Mouse (Mus musculus): ENCODE results near the gene 9430038I01Rik. TPM values are rescaled to one million over a fixed set of nuclear protein-coding genes. Genes with fewer than 3 reads are reported as not detected.

The 9430038I01Rik gene
- polyA plus RNA-seq, 1 experiment from 2014 or later, result 23.3 TPM

- DNase-seq (ENCODE audit: low spot score), result no peak
- Histone ChIP-seq H3K36me3 (replicated peaks) (no peaks in the 10 kb centered on the region), H3K4me1 (peaks cover 7% of the 10 kb centered on the region), H3K4me3 (no peak overlapping the region), H3K27ac (replicated peaks) (no peak overlapping the region), H3K27me3 (replicated peaks; ENCODE audit: low read depth, poor library complexity, severe bottlenecking) (no peaks in the 10 kb centered on the region), H3K9me3 (no peaks in the 10 kb centered on the region)
- WGBS, result 75% methylated on average over 1 of the region's 1 CpGs
Observed at GRCm38 (mm10) chr7:137407428-137408058, 3.0 kb downstream of the 9430038I01Rik start.

GRCm38 (mm10) chr7:137404146-137404545 lies 6.4 kb downstream of the 9430038I01Rik start:
- Histone ChIP-seq H3K9me3 (0 out of 2 replicates have a peak, but pooled peaks cover 4% of the 10 kb centered on the region), H3K27me3 (replicated peaks; ENCODE audit: low read depth, poor library complexity, severe bottlenecking) (no peaks in the 10 kb centered on the region), H3K36me3 (replicated peaks) (peaks cover 5% of the 10 kb centered on the region; the same call in 1 of the 2 replicates), H3K4me3 (no peak overlapping the region), H3K4me1 (no peaks in the 10 kb centered on the region), H3K27ac (replicated peaks) (no peak overlapping the region)
- no peak for DNase-seq (ENCODE audit: low spot score)
- 78% methylated on average over 2 of the region's 2 CpGs for WGBS

GRCm38 (mm10) chr7:137398973-137399372 lies 11.6 kb downstream of the 9430038I01Rik start:
- Histone ChIP-seq H3K36me3 (replicated peaks) (peaks cover 9% of the 10 kb centered on the region; the same call in 1 of the 2 replicates), H3K9me3 (0 out of 2 replicates have a peak, but pooled peaks cover 4% of the 10 kb centered on the region), H3K27ac (replicated peaks) (no peak overlapping the region), H3K4me1 (no peaks in the 10 kb centered on the region), H3K4me3 (no peak overlapping the region), H3K27me3 (replicated peaks; ENCODE audit: low read depth, poor library complexity, severe bottlenecking) (no peaks in the 10 kb centered on the region)
- WGBS, result 91% methylated on average over 4 of the region's 4 CpGs
- DNase-seq (ENCODE audit: low spot score), result no peak

GRCm38 (mm10) chr7:137397361-137397910 lies 13.1 kb downstream of the 9430038I01Rik start:
- Histone ChIP-seq H3K27ac (replicated peaks) (no peak overlapping the region), H3K9me3 (0 out of 2 replicates have a peak, but pooled peaks cover 4% of the 10 kb centered on the region)
- WGBS, result 95% methylated on average over 8 of the region's 8 CpGs

GRCm38 (mm10) chr7:137395421-137395820 lies 15.1 kb downstream of the 9430038I01Rik start:
- no peak for DNase-seq (ENCODE audit: low spot score)
- H3K4me1 ChIP-seq, result no peaks in the 10 kb centered on the region
- H3K4me3 ChIP-seq, result no peak overlapping the region
- H3K36me3 ChIP-seq (replicated peaks), result 0 out of 2 replicates have a peak, but pooled peaks cover 4% of the 10 kb centered on the region
- no peaks in the 10 kb centered on the region for H3K9me3 ChIP-seq
- 94% methylated on average over 4 of the region's 4 CpGs for WGBS
- no peak overlapping the region for H3K27ac ChIP-seq (replicated peaks)
- H3K27me3 ChIP-seq (replicated peaks; ENCODE audit: low read depth, poor library complexity, severe bottlenecking), result no peaks in the 10 kb centered on the region

More at GRCm38 (mm10) chr7:137397361-137397910, 13.1 kb downstream of the 9430038I01Rik start:
- Histone ChIP-seq H3K27me3 (replicated peaks; ENCODE audit: low read depth, poor library complexity, severe bottlenecking) (no peaks in the 10 kb centered on the region), H3K4me3 (no peak overlapping the region), H3K4me1 (no peaks in the 10 kb centered on the region), H3K36me3 (replicated peaks) (peaks cover 9% of the 10 kb centered on the region; the same call in 1 of the 2 replicates)
- DNase-seq (ENCODE audit: low spot score), result no peak

GRCm38 (mm10) chr7:137387863-137388262 lies 22.7 kb downstream of the 9430038I01Rik start:
- 92% methylated on average over 5 of the region's 5 CpGs for WGBS
- no peaks in the 10 kb centered on the region for H3K27me3 ChIP-seq (replicated peaks; ENCODE audit: low read depth, poor library complexity, severe bottlenecking)
- no peaks in the 10 kb centered on the region for H3K36me3 ChIP-seq (replicated peaks)
- no peak for DNase-seq (ENCODE audit: low spot score)
- no peaks in the 10 kb centered on the region for H3K4me1 ChIP-seq
- no peak overlapping the region for H3K4me3 ChIP-seq
- H3K9me3 ChIP-seq, result no peaks in the 10 kb centered on the region
- H3K27ac ChIP-seq (replicated peaks), result no peak overlapping the region

GRCm38 (mm10) chr7:137374996-137375395 lies 35.6 kb downstream of the 9430038I01Rik start:
- 96% methylated on average over 7 of the region's 7 CpGs for WGBS
- Histone ChIP-seq H3K27ac (replicated peaks) (no peak overlapping the region), H3K4me3 (no peak overlapping the region), H3K36me3 (replicated peaks) (no peaks in the 10 kb centered on the region), H3K27me3 (replicated peaks; ENCODE audit: low read depth, poor library complexity, severe bottlenecking) (no peaks in the 10 kb centered on the region; the same call in 1 of the 2 replicates), H3K9me3 (no peaks in the 10 kb centered on the region), H3K4me1 (no peaks in the 10 kb centered on the region)
- no peak for DNase-seq (ENCODE audit: low spot score)

- Histone ChIP-seq H3K4me1 (no peaks in the 10 kb centered on the region), H3K4me3 (no peak overlapping the region), H3K27ac (replicated peaks) (no peak overlapping the region), H3K36me3 (replicated peaks) (no peaks in the 10 kb centered on the region), H3K9me3 (no peaks in the 10 kb centered on the region), H3K27me3 (replicated peaks; ENCODE audit: low read depth, poor library complexity, severe bottlenecking) (no peaks in the 10 kb centered on the region; the same call in 1 of the 2 replicates)
- no peak for DNase-seq (ENCODE audit: low spot score)
- WGBS, result 72% methylated on average over 4 of the region's 4 CpGs
Observed at GRCm38 (mm10) chr7:137371770-137372169, 38.8 kb downstream of the 9430038I01Rik start.

- no peaks in the 10 kb centered on the region for H3K4me1 ChIP-seq
- no peak overlapping the region for H3K4me3 ChIP-seq
- H3K9me3 ChIP-seq, result no peaks in the 10 kb centered on the region
- 43% methylated on average over 2 of the region's 2 CpGs for WGBS
- H3K27ac ChIP-seq (replicated peaks), result no peak overlapping the region
- no peaks in the 10 kb centered on the region for H3K36me3 ChIP-seq (replicated peaks)
- H3K27me3 ChIP-seq (replicated peaks; ENCODE audit: low read depth, poor library complexity, severe bottlenecking), result no peaks in the 10 kb centered on the region; the same call in 1 of the 2 replicates
- DNase-seq (ENCODE audit: low spot score), result no peak
Observed at GRCm38 (mm10) chr7:137370175-137370574, 40.4 kb downstream of the 9430038I01Rik start.

- Histone ChIP-seq H3K9me3 (no peaks in the 10 kb centered on the region), H3K4me1 (no peaks in the 10 kb centered on the region), H3K4me3 (no peak overlapping the region), H3K27ac (replicated peaks) (no peak overlapping the region), H3K36me3 (replicated peaks) (no peaks in the 10 kb centered on the region), H3K27me3 (replicated peaks; ENCODE audit: low read depth, poor library complexity, severe bottlenecking) (no peaks in the 10 kb centered on the region; the same call in 1 of the 2 replicates)
- DNase-seq (ENCODE audit: low spot score), result no peak
- WGBS, result 81% methylated on average over 4 of the region's 4 CpGs
Observed at GRCm38 (mm10) chr7:137366736-137367135, 43.8 kb downstream of the 9430038I01Rik start.

- WGBS, result 96% methylated on average over 8 of the region's 8 CpGs
- H3K36me3 ChIP-seq (replicated peaks), result no peaks in the 10 kb centered on the region
- H3K4me1 ChIP-seq, result no peaks in the 10 kb centered on the region
- H3K9me3 ChIP-seq, result no peaks in the 10 kb centered on the region
- no peaks in the 10 kb centered on the region for H3K27me3 ChIP-seq (replicated peaks; ENCODE audit: low read depth, poor library complexity, severe bottlenecking)
- no peak overlapping the region for H3K4me3 ChIP-seq
- H3K27ac ChIP-seq (replicated peaks), result no peak overlapping the region
- DNase-seq (ENCODE audit: low spot score), result no peak
Observed at GRCm38 (mm10) chr7:137365056-137365455, 45.5 kb downstream of the 9430038I01Rik start.

- H3K9me3 ChIP-seq, result no peaks in the 10 kb centered on the region
- WGBS, result 80% methylated on average over 7 of the region's 7 CpGs
- no peaks in the 10 kb centered on the region for H3K27me3 ChIP-seq (replicated peaks; ENCODE audit: low read depth, poor library complexity, severe bottlenecking)
- H3K4me1 ChIP-seq, result no peaks in the 10 kb centered on the region
- no peak for DNase-seq (ENCODE audit: low spot score)
- H3K27ac ChIP-seq (replicated peaks), result no peak overlapping the region
- H3K4me3 ChIP-seq, result no peak overlapping the region
- no peaks in the 10 kb centered on the region for H3K36me3 ChIP-seq (replicated peaks)
Observed at GRCm38 (mm10) chr7:137364571-137364970, 46.0 kb downstream of the 9430038I01Rik start.

GRCm38 (mm10) chr7:137346860-137347259 lies 63.7 kb downstream of the 9430038I01Rik start:
- no peak for DNase-seq (ENCODE audit: low spot score)
- H3K9me3 ChIP-seq, result no peaks in the 10 kb centered on the region
- H3K4me3 ChIP-seq, result no peak overlapping the region
- H3K36me3 ChIP-seq (replicated peaks), result no peaks in the 10 kb centered on the region
- peaks cover 8% of the 10 kb centered on the region; the same call in 1 of the 2 replicates for H3K4me1 ChIP-seq
- WGBS, result 69% methylated on average over 7 of the region's 7 CpGs
- 0 out of 2 replicates have a peak, but pooled peaks cover 4% of the 10 kb centered on the region for H3K27me3 ChIP-seq (replicated peaks; ENCODE audit: low read depth, poor library complexity, severe bottlenecking)
- no peak overlapping the region; the same call in 1 of the 2 replicates for H3K27ac ChIP-seq (replicated peaks)

Data from embryonic facial prominence, embryonic 10.5 days (tissue).